Mouse (Mus musculus) monocyte, adult 2 months (primary cell): ENCODE measurements around the gene Ankle1.

Experiments used
- DNase-seq, 2 experiments: peaks; one replicate each; pipeline ENCODE4 v3.0.0; 2022; ENCODE audit warnings: low spot score in 2 of 2, low read depth in 1 of 2

The Ankle1 gene

GRCm38 (mm10) chr8:71381971-71382961 is 23.5 kb upstream of the Ankle1 start:
- DNase-seq = peak in 1 of 2 experiments; percentile 51

GRCm38 (mm10) chr8:71383396-71383795 is 22.4 kb upstream of the Ankle1 start:
- DNase-seq = no peak

DNA sequence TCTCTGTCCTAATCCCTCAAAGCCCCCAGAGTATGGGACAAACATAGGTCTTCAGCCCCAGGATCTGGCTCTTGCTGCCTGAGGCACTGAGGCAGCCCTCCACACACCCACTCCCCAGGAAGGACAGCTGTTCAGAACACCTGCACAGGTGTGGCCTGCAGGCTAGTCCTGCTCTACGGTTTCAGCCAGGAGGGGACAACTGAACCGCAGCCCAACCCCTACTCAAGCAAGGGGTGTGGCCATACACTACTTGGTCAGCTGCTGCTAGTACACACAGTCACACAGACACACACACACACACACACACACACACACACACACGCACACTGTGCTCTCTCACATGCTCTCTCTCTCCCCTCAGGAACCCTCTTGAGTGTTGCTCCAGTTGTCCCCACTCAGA is 21.9 kb upstream of the Ankle1 start:
- DNase-seq = no peak

GRCm38 (mm10) chr8:71385212-71385835 is 20.5 kb upstream of the Ankle1 start:
- DNase-seq = no peak

DNA sequence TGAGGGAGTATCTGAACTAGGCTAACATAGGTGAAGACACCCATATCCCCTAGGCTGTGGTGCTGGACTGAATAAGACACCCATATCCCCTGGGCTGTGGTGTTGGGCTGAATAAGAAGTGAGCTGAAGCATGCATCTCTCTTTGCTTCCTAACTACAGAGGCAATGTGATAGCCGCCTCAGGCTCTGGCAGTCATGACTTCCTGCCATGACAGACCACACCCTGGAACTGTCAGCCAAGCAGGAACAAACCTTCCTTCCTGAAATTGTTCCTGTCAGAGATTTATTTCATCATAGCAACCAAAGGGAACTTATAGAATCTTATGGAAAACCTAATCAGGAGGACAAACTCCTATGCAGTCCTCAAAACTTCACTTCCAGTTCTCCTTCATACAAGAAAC is 17.5 kb upstream of the Ankle1 start:
- DNase-seq = no peak

DNA sequence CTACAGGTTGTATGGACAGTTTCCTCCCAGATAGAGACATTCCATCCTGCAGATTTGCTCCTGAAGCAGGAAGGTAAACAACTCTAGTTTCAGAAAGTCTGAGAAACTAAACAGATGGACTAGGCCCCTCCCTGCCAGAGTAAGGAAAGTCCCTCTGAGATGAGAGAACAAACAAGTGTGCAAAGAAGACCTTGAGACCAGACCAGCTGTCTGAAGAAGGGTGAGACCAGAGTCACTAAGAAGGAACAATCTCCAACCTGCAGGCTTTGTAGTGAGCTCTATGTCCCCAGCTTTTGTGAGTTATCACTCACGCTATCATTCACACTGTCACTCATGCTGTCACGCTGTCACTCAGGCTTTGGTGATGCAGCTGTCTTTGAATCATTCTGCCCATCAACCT is 14.1 kb upstream of the Ankle1 start:
- no peak for DNase-seq

- no peak for DNase-seq
Measured at GRCm38 (mm10) chr8:71392391-71392790, 13.4 kb upstream of the Ankle1 start.

DNA sequence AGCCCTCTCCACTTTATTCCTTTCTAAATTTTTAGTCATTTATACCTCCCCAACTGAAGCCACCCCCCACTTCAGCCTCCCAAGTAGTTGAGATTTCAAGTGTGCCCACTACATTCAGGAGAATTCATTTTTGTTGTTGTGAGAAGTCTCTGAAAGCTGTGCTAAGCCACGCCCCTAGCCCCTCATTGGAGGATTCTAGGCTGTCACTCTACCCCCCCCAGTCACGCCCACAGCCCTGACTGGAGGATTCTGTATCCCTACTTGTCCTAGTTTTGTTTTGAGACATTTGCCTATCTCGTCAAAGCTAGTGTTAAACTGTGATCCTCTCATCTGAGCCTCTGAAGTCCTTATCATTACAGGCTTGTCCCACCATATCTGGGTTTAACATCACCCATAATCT is 12.9 kb upstream of the Ankle1 start:
- DNase-seq = no peak

- DNase-seq = no peak
Measured at GRCm38 (mm10) chr8:71394481-71394880, 11.3 kb upstream of the Ankle1 start.

DNA sequence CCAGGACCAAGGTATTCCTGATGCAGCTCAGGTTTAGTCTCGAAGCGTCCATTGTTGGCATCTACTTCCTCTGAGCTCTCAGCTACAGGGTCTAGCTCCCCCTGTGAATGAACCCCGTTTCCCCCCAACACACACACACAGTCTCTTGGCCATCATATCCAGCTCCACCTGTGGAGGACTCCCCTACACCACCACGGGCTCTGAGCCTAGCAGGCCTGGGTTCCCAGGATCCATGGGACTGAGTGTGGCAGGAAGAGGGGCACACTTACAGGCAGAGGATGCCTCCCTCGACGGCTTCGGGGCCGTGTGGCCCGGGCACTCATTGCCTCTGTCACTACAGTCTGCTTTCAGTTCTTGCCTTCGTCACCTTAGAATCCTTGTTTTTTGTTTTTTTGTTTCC is 10.7 kb upstream of the Ankle1 start:
- DNase-seq = no peak

DNA sequence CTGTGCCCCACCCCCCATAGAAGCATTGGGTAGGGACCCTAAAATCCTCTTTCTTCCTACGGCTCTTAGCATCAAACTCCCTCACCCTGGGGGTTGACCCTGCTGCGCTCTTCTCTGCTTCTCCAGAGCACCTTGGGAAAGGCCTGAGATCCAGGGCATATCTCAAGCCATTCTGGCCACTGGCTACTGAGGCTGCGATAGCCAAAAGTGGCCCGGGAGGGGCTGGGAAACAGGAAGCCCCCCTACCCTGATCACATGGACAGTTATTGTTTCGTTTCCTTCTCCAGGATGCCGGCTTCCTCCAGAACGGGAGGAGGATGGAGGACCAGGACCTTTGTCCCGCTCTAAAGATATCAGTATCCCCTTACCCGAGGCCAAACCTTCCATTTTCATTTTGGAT is 10.2 kb upstream of the Ankle1 start, which contains the start of gene Ushbp1:
Ushbp1 (minus strand) TSS at position 174 of the 400 bp plus-strand sequence.
- no peak for DNase-seq

DNA sequence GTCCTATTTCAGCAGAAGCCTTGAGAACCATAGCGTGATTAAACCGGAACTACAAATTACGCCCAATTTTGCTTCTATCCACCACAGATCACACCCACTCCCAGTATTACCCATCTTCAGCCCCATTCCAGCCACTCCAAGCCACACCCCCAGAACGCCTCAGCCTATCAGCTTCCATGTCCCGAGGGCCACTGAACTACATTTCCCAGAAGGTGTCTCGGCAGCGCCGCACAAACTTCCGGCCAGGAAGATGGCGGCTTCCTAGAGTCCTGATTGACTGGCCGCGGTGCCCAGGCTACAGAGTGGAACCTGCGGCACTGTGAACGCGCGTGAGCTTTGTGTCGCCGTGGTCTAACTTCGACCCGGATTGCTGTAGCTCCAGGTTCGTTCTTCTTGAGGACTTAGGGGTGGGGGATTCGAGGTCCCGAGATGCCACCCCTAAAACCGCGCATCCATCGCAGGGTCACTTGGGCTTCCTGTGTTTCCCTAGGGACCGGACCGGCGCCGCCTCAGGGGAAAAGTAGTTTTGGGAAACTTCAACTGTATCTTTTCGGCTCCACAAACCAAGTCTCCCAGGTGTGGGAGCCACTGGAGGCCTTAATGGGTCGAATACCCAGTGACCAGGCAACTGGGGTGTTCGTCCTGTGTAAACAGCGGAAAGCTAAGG is 9.0 kb upstream of the Ankle1 start, which contains the start of gene Babam1:
Babam1 (plus strand) TSS at position 223 of the 667 bp plus-strand sequence.
- DNase-seq = peak; percentile 87 to 93

DNA sequence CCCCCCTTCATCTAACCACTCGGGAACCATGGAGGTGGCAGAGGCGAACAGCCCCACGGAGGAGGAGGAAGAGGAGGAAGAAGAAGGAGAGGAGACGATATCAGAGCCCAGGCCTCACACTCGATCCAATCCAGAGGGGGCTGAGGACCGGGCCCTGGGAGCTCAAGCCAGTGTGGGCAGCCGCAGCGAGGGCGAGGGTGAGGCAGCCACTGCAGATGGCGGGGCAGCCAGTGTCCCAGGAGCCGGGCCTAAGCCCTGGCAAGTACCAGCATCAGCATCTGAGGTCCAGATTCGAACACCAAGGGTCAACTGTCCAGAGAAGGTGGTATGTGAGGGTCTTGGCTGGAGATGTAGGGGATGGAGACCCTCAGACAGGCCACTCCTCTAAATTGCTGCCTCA is 8.1 kb upstream of the Ankle1 start:
- no peak for DNase-seq

- DNase-seq = no peak
Measured at GRCm38 (mm10) chr8:71400826-71401225, 5.0 kb upstream of the Ankle1 start.

DNA sequence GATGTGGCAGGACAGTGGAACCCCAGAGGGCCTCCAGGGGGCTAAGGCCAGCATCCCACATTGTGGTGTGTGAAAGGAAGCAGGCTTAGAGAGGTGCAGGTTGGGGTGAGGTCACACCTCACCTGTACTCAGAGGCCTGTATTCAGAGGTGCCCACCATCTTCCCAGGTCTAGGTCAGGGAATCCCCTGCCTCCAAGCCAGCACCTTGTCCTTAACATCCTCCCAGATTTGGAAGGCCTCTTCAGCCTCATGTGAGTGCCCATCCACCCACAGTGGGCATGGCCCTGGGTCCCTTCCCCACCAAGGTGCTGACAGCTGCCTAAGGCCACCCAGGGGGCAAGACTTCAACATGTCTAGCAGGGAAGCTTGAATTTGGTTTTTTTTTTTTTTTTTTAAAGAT is 4.4 kb upstream of the Ankle1 start:
- no peak for DNase-seq

GRCm38 (mm10) chr8:71402446-71402964 is 3.3 kb upstream of the Ankle1 start:
- no peak for DNase-seq

DNA sequence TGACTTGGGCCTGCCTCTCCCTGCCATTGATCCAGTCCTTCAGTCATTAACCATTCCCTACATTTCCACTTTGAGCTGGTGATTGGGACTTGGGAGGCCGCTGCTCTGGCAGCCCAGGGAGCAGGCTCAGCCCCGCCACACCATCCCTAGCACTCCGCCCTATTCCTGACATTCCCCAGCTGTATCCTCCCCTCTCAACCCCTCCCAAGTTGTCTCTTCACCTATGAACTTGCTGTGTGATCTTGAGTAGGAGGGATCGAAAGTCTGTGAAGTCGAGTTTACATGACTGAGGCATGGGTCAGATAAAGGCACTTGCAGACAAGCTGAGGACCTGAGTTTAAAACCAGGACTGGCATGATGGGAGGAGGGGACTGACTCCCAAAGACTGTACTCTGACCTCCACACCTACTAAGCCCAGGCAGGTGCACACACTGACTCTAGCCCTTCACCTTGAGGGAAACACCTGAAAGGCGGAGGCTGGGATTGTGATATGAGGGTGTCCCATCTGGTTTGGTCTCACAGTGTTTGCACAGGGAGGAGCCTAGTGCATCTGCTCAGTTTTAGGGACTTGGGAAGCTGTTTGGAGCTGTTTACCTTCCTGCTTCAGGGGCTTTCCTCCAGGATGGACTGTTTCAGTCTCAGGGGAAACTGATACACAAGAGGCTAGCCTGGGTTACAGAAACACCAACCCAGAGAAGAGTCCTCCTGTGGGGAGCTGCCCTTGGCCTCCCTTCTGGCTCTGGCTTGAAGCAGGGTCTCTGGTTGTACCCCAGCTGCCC is 2.5 kb upstream of the Ankle1 start:
- DNase-seq = no peak

- no peak for DNase-seq
Measured at GRCm38 (mm10) chr8:71404011-71404410, 1.8 kb upstream of the Ankle1 start.

DNA sequence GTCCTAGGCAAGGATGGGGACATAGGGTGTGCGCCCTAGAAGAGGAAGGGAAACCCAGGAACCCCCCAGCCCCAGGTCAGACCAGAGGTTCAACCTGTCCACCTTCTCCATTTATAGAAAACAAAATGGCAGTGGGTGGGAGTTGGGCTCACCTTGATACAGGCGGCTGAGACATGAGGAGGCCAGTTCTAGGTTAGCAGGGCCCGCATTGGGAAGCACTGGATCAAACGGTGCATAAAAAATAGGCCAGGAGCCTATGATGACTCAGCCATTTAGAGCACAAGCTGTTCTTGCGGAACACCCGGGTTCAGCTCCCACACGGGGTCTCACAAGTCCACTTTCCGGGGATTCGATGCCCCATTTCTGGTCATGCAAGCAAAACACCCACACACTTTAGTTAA is 859 bp upstream of the Ankle1 start:
- no peak for DNase-seq

DNA sequence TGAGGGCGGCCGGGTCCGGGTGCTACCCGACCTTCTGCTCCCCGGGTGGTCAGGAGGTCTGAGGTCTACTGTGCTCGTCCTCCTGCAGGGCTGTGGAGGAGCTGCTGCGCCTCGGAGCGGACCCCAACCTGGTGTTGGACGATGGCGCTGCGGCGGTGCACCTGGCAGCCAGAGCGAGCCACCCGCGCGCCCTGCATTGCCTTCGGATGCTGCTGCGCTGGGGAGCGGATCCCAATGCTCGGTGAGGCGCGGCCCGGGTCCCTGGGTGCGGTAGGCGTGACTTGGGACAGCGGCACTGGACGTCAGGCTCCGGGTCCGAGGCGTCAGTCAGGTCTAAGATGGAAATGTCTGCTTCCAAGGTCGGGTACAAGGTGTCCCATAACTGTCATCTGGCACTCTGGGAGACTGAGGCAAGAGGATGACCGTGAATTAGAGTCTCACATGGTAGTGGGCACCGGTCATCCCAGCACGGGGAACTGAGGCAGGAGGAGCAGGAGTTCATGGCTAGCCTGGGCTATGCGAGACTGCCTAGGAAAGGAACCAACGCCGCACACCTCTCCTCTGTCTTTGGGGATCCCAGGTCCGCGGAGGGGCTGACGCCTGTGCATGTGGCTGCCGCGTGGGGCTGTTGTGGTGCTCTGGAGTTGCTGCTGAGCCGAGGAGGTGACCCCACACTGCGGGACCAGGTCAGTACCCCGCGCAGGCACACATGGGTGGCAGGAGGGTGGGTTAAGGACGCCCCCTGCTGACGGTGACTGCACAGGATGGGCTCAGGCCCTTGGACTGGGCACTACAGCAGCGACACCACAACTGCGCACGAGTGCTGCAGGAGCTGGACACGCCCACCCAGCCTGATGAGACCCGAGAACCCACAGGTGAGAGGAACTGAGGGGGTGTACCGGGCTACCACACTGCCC is 547 bp downstream of the Ankle1 start:
- DNase-seq = peak; percentile 37 to 41
